In genomic region chr15:100092258-100092657, GRCm38 (mm10) we compare ENCODE assay signal across 8 mouse cellular contexts. TPM values are rescaled to one million over a fixed set of nuclear protein-coding genes. Genes with fewer than 3 reads are reported as not detected.
A peak's percentile ranks its signal among the peaks of the same experiment; 100 is the strongest.
DNase-seq lines count a peak whose midpoint lies in the region; ATAC-seq and TF ChIP-seq lines count a peak whose summit lies in the region.

No protein-coding gene starts in this region.

- no peak for TF ChIP-seq CTCF in lung, embryonic 14.5 days (IDR thresholded peaks at IDR 0.05; ENCODE audit: low read depth)

- no peak overlapping the region for H3K4me3 ChIP-seq in lung, embryonic 14.5 days (ENCODE audit: low read depth, low read length)

- no peak overlapping the region for H3K9ac ChIP-seq in lung, embryonic 14.5 days

- WGBS in lung, embryonic 14.5 days, result 19% methylated on average over 16 of the region's 16 CpGs

- H3K4me2 ChIP-seq in lung, embryonic 14.5 days, result peak overlapping the region; percentile 42; the same call in 1 of the 2 replicates

- intact Hi-C loops in left cerebral cortex, postnatal 14 days (cut with DNase I), result no loop called here

- H3K36me3 ChIP-seq in lung, embryonic 14.5 days (ENCODE audit: insufficient read depth), result no peaks in the 10 kb centered on the region

- peak; percentile 32 for DNase-seq in embryo, embryonic 10 days (ENCODE audit: low spot score)
- DNase-seq in embryo, embryonic 9.5 days (ENCODE audit: extremely low spot score), result no peak
- peak; percentile 65 for DNase-seq in lung, embryonic 14.5 days
- DNase-seq in lung, adult 18-20 months, result no peak
- peak; percentile 59 to 64 for DNase-seq in left cerebral cortex, postnatal 14 days (ENCODE audit: low spot score in 2 of 2)
- no peak for DNase-seq in urinary bladder, postnatal 25 days (ENCODE audit: low spot score)
- no peak for DNase-seq in urinary bladder, postnatal 4 days (ENCODE audit: low spot score in 2 of 2)

- peaks cover 8% of the 10 kb centered on the region; the same call in 1 of the 2 replicates for H3K4me1 ChIP-seq in lung, embryonic 14.5 days (ENCODE audit: insufficient read depth)

- no peaks in the 10 kb centered on the region for H3K9me3 ChIP-seq in lung, embryonic 14.5 days (ENCODE audit: low read depth, low read length)

- H3K27me3 ChIP-seq in lung, embryonic 14.5 days (ENCODE audit: insufficient read depth, low read length), result no peaks in the 10 kb centered on the region

- H3K27ac ChIP-seq in lung, embryonic 14.5 days (ENCODE audit: low read depth), result peak overlapping the region; percentile 36; the same call in 1 of the 2 replicates

- ATAC-seq in lung, embryonic 14.5 days (ENCODE audit: insufficient read depth), result no peak; the same call in 1 of the 2 replicates
- peak; percentile 26; the same call in 1 of the 2 replicates for ATAC-seq in neutrophil, adult 5-6 weeks (ENCODE audit: extremely low read depth, insufficient number of reproducible peaks, low FRiP score, poor library complexity, severe bottlenecking)

RNA-seq across cellular contexts. Expression of gene Dip2b, which starts 53.8 kb away (rescaled TPM):
- polyA plus RNA-seq in lung, embryonic 14.5 days (2014; fragmentation: Nextera tagmentation; extraction: Ambion mirVana), result 16.4 and 18.1 TPM in 2 replicates
- 10 to 100 TPM; 62.4 to 66.4 TPM for total RNA-seq in left cerebral cortex, postnatal 14 days (2021)
- total RNA-seq in neutrophil, adult 5-6 weeks (2017), result 43.8 and 45.3 TPM in 2 replicates

Comparison
In these comparisons a context has a peak if more than half of its experiments do, and no peak if none do; other contexts are left out.
1. DNase-seq: peak in embryo, embryonic 10 days (single experiment), lung, embryonic 14.5 days (single experiment) and left cerebral cortex, postnatal 14 days (2 of 2); none in embryo, embryonic 9.5 days (single experiment), lung, adult 18-20 months (0 of 2), urinary bladder, postnatal 25 days (single experiment) and urinary bladder, postnatal 4 days (0 of 2).